Mouse (Mus musculus): ENCODE data around the gene Gpr171. TPM values are rescaled to one million over a fixed set of nuclear protein-coding genes. Genes with fewer than 3 reads are reported as not detected.
"Not testable (repeated sequence)": the region's sequence is repeated elsewhere in the genome, so short reads cannot be mapped to it uniquely, and the experiment has no call there.

The Gpr171 gene
- total RNA-seq, 2 experiments from 2014 or later = 0.12 to 0.23 TPM

DNA sequence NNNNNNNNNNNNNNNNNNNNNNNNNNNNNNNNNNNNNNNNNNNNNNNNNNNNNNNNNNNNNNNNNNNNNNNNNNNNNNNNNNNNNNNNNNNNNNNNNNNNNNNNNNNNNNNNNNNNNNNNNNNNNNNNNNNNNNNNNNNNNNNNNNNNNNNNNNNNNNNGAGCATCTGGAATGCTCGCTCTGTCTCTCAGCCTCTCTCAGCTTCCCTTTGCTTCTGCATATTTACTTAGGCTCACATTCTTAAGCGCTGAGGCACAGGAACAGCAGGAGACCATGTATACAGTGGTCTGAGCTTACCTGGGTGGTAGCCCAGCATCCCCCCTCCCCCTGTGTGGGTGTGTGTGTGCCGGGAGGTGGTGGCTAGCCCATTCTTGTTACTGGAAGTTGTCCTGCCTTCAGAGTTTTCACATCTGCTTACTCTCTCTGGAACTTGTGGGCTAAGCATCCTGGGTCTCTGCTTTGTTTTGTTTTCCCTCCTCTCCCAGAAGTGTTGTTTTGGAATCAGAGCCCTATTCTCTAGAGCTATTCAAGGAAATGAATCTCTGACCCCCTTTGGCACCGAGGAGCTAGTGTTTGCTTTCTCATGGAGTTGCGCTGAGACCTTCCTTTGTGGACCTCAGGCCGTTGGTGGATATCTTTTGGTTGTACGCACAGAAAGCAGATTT is 19.6 kb upstream of the Gpr171 start:
- peak in 1 of 2 experiments; percentile 11 for DNase-seq (ENCODE audit: low spot score in 2 of 2)

DNA sequence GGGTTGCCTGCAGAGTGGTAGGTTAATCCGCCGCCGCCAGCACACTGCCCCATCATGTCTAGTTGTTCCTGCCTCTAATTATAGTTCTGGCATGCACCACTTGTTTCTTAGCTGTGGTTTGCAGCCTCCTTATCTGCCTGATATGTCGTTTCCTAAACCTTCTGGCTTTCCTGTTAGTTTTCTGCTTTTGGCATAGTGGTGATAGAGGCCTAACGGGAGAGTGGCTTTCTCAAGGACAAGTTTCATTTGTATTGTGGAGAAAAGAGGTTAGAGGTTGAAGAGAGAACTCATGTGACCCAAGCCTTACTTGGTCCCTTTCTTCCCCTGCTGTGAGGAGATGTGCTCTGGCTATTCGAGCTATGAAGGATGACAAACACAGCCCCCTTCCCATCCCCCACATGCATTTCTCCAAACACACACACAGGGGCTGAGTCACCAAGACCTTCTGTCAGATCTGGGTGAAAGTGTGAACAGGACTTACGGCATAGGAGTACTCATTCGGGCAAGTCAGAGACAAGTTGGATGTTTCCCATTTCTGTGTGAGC is 12.4 kb upstream of the Gpr171 start:
- DNase-seq (ENCODE audit: low spot score in 2 of 2) = no peak

DNA sequence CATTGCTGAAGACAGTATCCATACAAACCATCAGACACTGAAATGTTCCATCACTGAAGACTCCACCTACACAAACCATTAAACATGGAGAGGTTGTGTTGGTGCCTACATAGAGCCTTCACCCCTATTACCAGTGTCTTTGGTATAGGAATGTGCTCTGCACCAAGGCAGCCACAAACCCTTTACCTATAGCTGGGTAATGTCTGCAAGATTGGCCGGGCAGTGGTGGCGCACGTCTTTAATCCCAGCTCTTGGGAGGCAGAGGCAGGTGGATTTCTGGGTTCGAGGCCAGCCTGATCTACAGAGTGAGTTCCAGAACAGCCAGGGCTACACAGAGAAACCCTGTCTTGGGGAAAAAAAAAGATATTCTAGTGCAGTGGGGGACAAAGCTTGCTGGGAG is 11.7 kb upstream of the Gpr171 start:
- DNase-seq (ENCODE audit: low spot score in 2 of 2) = not testable (repeated sequence)

DNA sequence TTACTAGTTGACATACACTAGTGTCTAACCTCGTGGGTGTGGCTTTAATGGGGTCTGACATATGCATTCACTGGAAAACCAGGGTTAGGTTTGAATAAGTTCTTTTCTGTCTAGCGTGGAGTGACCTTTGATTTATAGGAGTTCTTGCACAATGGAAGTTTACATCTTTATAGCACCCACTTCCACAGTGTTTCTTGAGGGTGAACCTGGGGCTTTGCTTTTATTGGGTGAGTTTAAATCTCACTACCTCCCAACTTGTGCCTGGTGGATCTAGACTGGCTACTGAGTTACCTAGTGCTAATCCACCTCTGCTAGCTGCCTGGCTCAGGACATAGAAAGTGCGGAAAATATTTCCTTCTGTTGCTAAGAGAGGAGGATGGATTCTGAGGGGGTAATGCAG is 10.3 kb upstream of the Gpr171 start:
- no peak for DNase-seq (ENCODE audit: low spot score in 2 of 2)

DNA sequence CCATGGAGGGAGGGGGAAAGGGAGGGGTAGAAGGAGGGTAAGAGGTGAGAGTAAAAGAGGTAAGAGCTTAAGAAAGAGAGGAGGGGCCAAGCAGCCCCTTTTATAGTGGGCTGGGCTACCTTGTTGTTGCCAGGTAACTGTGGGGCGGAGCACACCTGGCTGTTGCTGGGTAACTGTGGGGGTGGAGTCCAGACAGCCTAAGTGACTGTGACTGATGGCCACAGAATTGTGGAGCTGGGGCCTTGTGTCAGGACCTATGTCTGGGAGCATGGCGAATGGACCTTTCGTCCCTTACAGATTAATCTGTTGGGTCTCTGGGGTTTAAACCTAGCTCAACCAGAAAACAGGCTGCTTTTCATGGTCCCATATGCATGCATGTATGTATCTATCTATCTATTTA is 8.2 kb upstream of the Gpr171 start:
- not testable (repeated sequence) for DNase-seq (ENCODE audit: low spot score in 2 of 2)

DNA sequence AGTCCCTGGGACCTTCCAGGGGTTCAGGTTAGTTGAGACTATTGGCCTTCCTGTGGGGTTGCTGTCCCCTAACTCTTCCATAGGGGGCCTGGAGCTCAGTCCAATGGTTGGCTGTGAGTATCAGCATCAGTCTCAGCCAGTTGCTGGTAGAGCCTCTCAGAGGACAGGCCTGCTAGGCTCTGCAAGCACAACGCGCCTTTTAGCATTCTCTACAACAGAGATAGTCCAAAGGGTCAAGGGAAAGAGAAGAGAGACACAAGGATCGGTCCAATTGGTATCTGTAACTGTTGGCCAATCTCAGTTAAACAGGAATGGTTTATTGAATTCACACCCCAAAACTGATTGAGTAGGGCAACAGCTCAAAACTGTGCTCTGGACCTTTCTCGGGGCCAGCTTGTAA is 5.8 kb upstream of the Gpr171 start:
- no peak for DNase-seq (ENCODE audit: low spot score in 2 of 2)

DNA sequence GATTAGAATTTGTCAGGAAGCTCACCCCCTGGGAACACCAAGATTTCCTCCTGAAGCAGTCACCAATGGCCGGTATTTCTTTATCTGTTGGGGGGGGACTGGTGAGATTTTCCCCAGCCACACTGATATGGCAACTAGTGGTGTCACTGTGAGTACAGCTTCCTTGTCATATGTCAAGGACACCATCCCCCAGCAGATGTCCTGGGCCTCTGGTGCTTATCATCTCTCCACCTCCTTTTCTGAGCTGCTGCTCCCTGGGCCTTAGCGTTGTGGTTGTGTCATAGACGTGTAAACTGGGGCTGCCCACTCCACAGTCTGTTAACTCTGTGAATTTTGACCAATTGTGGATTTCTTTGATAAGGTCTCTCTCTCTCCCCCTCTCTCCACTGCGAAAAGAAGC is 2.8 kb upstream of the Gpr171 start:
- no peak for DNase-seq (ENCODE audit: low spot score in 2 of 2)

DNA sequence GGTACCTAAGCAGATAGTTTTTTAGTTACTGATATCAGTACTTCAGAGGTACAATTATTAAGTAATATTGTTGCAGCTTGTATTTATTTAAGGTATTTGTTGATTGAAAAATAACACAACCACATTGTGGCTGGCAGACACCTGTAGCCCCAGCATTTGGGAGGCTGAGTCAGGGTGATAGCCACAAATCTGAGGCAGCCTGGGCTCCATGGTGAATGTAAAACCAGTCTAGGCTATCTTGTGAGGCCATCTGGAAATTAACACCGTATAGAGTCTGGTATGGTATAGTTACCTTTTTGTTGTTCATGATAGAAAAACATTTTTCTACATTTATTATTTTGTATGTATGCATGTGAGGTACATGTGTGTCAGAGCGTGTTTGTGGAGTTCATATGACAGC is 525 bp upstream of the Gpr171 start:
- DNase-seq (ENCODE audit: low spot score in 2 of 2) = no peak

DNA sequence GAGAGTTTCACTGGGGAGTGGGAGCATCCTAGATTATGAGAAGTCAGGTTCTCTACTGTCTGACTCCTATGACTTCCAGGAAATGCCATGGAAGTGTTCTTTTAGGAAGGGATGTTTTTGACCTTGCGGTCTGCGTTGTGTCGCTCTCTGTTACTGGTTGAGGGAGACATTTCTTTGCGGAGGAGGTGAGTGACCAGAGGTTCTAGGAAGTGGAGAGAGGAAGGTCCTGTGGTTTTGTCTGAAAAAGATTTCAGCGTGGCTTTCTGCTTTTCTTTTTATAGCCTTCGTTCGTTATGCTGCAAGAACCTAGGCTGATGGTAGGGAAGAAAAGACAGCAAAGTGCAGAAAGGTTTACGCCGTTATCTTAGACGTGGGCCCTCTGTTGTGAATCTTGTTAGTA is 3.1 kb downstream of the Gpr171 start:
- no peak for DNase-seq (ENCODE audit: low spot score in 2 of 2)

DNA sequence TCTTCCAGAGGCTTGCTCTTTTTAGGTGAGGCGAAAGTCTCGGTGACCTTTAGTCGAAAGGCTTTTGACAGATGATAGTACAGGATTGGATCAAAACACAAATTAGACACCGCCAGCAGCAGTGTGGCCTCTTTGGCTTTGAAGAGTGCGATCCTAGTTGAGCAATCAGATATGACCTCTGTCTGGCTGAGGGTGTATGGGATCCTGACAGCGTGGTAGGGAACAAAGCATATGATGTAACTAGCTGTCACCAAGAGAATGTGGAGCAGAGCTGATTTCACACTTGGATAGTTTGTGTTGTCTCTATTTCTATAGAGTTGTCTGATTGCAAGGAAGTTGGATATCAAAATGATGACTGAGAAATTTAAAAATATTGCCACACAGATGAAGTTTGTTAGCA is 4.2 kb downstream of the Gpr171 start:
- DNase-seq (ENCODE audit: low spot score in 2 of 2) = no peak

DNA sequence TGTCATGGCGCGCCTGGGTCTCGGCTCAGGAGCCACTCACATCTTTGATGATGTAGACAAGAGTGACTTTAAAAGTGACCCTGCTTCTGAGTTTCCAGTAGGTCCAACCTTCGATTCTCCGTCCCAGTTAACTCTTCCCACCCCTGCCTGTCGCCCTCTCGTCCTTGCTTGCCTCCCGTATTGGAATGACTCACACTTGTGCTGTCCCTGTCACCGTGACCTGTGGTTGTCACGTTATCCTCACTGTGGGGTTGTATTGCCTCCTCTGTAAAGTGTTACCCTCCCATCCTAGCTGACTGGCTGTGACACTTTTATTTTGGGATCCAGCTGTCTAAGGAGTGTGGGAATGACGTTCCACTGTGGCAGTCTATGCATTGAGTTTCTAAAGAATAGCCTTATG is 8.9 kb downstream of the Gpr171 start:
- DNase-seq (ENCODE audit: low spot score in 2 of 2) = no peak

DNA sequence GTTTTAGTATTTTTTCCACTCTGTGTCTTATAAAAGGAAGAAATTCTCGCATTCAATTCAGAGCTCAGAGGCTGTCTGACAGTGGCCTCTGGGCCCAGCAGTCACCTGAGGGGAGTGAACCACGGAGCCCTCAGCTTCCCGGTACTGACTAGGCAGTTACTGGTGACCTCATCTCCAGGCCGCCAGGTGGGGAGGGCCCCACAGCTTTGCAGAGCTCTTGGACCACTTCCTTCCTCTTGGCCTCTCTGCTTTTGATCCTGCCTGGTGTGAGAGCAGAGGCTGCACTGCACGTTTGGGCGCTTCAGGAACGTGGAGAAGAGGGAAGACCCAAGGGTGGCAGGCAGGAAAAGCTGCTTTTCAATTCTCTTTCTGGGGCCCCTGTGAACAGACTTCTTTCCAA is 20.7 kb downstream of the Gpr171 start:
- DNase-seq (ENCODE audit: low spot score in 2 of 2) = no peak

DNA sequence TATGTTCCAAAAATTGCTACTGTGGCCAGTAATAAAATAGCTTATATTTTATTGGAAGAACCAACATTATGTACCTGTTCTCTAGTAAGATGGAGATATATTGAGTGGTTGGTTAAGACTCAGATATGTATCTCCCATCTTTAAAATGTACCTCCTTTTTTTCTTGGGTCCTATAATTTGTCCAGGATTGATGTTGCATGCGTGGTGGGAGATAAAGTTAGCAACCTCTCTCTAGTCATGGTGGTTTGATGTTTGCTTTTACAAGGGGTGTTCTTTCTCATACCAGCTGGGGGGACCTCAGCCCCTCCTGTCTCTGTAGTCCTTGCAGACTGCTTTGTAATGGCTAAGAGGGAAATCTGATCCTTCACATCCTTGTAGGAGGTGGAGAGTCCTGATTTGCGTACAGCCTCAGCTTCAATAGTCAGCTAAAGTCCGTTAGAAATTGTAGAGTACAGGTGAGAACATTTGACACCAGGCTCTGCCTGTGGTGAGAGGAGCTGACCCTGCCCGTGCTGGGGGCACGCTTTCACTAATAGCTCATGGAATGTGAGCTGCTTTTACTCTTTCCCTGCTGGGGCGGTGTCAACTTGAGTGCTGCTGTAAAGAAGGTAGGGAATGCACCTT is 21.2 kb downstream of the Gpr171 start:
- no peak for DNase-seq (ENCODE audit: low spot score in 2 of 2)

DNA sequence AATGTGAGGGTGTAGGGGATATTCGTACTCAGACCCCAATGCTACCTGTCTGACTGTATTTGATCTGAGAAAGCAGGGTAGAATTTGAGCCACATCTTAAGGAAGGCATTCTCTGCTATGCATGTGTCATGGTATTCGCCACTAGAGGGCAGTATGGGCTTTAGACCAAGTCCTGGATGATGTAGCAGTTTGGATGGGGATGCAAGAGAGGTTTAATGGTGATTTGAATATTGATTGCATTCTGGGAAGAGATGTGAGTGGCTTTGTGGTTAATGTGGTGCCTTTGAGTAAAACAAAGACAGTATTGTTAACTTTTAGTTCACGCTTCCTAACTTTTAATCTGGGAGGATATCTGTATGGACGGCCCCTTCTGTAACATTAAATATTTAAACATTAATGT is 22.3 kb downstream of the Gpr171 start:
- no peak for DNase-seq (ENCODE audit: low spot score in 2 of 2)

DNA sequence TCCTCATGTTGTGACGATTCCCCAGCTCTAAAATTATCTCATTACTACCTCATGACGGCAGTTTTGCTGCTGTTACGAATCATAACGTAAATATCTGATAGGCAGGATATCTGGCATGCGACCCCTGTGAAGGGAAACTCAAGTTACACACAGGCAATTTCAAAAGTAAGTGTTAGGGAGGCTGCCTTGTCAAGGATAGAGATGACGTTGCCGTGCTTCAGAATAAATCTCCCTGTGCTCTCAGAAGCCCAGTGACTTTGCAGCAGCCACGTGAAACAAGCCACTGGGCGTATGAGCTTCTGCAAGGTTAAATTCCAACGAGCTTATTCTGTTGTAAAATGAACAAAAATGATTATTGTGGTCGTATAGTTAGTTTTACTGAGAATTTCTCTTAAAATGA is 23.0 kb downstream of the Gpr171 start:
- no peak for DNase-seq (ENCODE audit: low spot score in 2 of 2)

DNA sequence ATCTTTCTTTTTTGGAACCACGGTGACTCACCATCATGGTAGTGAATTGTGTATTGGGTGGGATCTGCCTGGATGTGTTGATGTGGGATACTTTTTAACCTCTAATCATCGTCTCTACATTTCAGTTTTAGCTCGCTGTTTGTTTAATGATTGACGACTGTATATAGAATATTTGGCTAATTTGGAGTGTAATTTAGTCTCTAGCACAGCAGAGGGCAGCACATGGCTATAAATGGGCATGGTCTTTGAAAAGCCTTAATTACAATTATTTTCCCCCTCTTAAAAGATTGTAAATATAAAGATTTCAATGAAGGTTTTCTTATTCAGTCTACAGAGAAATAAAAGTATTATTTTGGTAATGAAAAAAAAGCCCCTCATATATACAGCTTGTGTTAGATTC is 24.3 kb downstream of the Gpr171 start:
- no peak for DNase-seq (ENCODE audit: low spot score in 2 of 2)

DNA sequence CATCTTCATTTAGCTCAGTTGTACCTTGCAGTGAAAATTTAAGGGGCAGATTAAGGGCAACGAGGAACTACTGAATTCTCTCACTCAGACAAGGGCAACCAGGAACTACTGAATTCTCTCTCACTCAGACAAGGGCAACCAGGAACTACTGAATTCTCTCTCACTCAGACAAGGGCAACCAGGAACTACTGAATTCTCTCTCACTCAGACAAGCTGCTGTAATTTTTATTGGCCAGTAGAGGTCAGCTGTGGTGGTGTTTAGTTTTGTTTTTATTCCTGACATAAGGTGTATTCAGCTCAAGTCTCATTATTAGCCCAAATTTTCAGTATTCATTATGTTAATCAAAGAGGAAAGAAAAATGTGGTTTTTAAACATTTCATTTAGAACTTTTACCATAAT is 32.5 kb downstream of the Gpr171 start:
- DNase-seq (ENCODE audit: low spot score in 2 of 2) = not testable (repeated sequence)

DNA sequence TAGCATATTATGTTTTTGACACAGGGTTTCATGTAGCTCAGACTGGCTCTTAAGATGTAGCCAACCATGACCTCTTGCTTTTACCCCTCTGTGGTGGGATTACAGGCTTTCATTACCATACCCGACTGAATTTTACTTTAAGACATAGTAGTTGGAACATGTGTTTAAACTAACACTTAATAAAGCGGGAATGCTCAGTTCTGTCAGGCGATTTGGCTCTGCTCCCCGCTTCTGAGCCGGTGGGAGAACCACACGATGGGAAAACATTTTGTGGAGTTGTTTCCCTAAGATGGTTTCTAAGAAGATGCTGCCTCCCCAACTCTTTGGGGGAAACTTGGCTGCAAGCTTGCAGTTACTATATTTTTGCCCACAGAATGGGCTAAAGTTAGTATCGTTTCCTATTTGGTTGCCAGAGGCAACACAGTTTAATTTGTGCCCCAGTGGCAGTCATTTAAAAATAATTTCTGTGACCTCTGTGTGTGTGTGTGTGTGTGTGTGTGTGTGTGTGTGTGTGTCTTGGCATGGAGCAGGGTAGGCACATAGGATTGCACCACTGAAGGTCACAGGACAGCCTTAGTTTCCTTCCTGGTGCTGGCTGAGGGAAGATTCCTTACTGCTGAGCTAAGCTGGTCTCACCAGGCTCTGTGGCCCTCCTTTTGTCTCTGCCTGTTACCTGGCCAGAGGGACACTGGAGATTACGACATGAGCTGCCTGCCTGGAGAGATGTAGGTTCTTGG is 34.9 kb downstream of the Gpr171 start:
- DNase-seq (ENCODE audit: low spot score in 2 of 2) = no peak

DNA sequence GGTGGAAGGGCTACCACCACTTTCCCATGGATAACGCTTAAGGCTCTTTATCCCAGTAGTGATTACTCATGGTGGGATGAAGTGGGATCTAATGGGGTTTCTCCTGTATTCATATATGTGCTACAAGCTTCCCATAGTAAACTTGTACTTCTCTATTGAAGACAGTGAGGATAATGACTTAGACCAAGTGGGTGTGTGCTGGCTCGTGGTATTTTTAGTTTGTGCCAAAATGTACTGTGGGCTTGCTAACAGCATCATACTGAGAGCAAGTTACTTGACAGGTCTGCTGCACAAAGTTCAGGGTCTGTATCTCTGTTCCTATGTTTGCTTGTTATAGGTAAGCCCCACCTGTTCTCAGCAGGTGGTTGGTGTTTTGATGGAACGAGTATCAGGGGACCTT is 35.7 kb downstream of the Gpr171 start:
- no peak for DNase-seq (ENCODE audit: low spot score in 2 of 2)

DNA sequence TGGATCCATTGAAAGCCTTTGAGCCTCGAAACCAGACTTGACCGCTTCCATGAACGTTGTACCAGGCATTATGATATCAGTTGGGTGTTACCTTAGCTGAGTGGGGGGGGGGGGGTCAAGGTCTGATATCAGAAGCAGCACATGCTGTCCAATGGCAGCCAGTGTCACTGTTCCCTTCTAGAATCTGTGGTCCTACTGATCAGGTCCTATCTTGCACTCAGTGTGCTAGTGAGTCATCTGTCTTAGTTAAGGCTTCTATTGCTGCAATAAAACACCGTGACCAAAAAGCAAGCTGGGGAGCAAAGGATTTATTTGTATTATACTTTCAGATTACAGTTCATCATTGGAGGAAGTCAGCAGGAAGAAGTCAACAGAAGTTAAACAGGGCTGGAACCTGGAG is 38.2 kb downstream of the Gpr171 start:
- no peak for DNase-seq (ENCODE audit: low spot score in 2 of 2)

DNA sequence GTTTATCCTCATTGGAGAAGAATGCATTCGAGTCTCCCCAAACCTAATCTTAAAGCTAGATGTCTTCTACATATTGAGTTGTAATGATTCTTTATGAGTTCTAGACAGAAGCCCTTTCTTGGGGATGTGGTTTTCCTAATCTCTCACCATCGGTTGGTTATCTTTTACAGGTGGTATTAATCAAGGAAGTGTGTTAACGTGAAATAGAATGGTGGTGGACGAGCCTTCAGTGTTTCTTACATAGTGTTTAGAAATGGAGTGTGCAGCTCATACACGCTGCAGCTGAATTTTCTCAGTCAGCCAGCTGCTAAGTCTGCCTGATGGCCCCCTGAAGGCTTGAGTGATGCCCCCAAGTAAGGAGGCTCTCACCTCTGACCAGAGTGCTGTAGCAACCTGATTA is 39.5 kb downstream of the Gpr171 start:
- no peak for DNase-seq (ENCODE audit: low spot score in 2 of 2)

DNA sequence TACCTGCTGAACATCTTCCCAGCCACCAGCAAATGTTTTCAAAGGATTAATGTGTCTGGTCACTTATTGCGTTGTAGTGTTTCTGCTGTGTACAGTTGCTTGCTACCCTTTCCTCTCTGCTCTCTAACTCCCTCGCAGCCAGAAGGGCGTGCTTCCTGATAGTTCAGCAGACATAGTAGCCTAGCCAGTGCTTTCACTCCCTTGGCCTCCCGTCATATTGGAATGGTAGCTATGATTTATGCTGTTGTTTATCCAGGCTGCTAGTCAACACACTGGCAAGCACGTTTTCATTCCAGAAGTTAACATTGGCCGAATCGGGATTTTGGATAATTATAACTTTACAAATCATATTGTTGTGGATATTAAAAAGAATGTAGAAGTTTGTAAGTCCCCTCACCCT is 41.5 kb downstream of the Gpr171 start:
- DNase-seq (ENCODE audit: low spot score in 2 of 2) = no peak
